Mouse (Mus musculus): Measurements from ENCODE around the gene Dnhd1. TPM values are rescaled to one million over a fixed set of nuclear protein-coding genes. Genes with fewer than 3 reads are reported as not detected.
A peak's percentile ranks its signal among the peaks of the same experiment; 100 is the strongest.
"Not testable (repeated sequence)": the region's sequence is repeated elsewhere in the genome, so short reads cannot be mapped to it uniquely, and the experiment has no call there.

Dnhd1 gene
- polyA plus RNA-seq, 1 experiment: 2.7 TPM

DNA sequence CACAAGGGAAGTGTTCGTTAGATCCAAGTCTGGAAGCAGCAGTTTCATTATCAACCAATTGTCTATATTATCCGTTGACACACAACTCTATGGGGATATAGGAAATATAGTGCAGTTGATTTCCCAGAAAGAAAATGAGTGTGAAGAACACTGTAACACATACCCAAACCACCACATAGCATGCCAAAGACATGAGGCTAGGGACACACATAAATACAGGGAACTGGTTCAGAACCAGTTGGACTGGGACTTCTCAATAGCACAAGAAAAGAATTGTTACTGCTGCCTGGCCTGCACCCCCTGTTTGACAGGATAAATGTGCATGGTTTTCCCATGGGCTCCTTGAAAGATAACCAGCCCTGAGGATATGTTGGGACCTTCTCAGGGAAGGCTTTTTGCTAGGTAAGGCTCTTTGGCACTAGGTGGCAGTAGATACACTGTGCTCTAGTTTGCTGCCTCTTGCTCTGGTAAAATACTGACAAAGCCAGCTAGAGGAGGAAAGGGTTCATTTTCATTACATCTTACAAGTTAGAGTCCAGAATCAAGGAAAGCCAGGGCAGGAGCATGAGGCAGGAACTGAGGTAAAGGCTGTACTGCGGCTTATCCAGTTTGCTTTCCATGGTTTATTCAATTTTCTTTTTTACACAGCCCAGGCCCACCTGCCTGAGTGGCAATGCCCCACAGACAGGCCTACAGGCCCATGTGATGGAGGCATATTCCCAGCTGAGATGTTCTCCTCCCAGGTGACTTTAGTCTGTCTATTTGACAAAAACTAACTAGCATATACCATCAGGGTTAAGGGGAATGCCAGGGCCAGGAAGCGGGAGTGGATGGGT is 75.7 kb downstream of the Dnhd1 start:
- Histone ChIP-seq H3K27me3 (ENCODE audit: control insufficient read depth, insufficient read depth, low read length) (no peaks in the 10 kb centered on the region), H3K4me1 (replicated peaks; ENCODE audit: control insufficient read depth, insufficient read depth, low read length) (no peaks in the 10 kb centered on the region), H3K36me3 (ENCODE audit: control insufficient read depth, insufficient read depth, low read length) (peaks cover 9% of the 10 kb centered on the region), H3K27ac (ENCODE audit: control insufficient read depth, insufficient read depth, low read length) (no peak overlapping the region), H3K4me3 (ENCODE audit: control insufficient read depth, insufficient read depth, low read length) (no peak overlapping the region)
- no peak for TF ChIP-seq POLR2A (IDR thresholded peaks at IDR 0.05; ENCODE audit: control insufficient read depth, extremely low read depth, insufficient read depth, low read length, poor library complexity)
- TF ChIP-seq CTCF (IDR thresholded peaks at IDR 0.05; ENCODE audit: borderline replicate concordance, control insufficient read depth, extremely low read depth, insufficient read depth, low read length, poor library complexity): no peak
- WGBS: 87% methylated on average over 4 of the region's 4 CpGs
- peak; percentile 40 for DNase-seq

DNA sequence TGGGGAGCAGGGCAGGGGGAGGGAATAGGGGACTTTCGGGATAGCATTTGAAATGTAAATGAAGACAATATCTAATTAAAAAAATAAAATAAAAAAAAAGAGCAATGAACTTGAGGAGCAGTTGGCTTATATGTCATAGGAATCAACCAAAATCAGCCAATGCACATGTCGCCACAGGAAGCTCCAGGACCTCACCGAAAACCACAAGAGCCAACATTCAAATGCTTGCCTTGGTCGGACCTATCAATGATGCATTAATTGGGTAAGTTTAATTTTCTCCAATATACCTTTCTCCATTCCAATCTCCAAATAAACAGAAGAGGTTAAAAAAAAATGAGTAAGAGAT is 76.3 kb downstream of the Dnhd1 start:
- Histone ChIP-seq H3K27me3 (ENCODE audit: control insufficient read depth, insufficient read depth, low read length) (no peaks in the 10 kb centered on the region), H3K4me3 (ENCODE audit: control insufficient read depth, insufficient read depth, low read length) (no peak overlapping the region), H3K27ac (ENCODE audit: control insufficient read depth, insufficient read depth, low read length) (no peak overlapping the region), H3K36me3 (ENCODE audit: control insufficient read depth, insufficient read depth, low read length) (peaks cover 15% of the 10 kb centered on the region), H3K4me1 (replicated peaks; ENCODE audit: control insufficient read depth, insufficient read depth, low read length) (no peaks in the 10 kb centered on the region)
- TF ChIP-seq CTCF (IDR thresholded peaks at IDR 0.05; ENCODE audit: borderline replicate concordance, control insufficient read depth, extremely low read depth, insufficient read depth, low read length, poor library complexity) (no peak), POLR2A (IDR thresholded peaks at IDR 0.05; ENCODE audit: control insufficient read depth, extremely low read depth, insufficient read depth, low read length, poor library complexity) (no peak)
- WGBS: 68% methylated on average over 4 of the region's 4 CpGs
- DNase-seq: no peak

DNA sequence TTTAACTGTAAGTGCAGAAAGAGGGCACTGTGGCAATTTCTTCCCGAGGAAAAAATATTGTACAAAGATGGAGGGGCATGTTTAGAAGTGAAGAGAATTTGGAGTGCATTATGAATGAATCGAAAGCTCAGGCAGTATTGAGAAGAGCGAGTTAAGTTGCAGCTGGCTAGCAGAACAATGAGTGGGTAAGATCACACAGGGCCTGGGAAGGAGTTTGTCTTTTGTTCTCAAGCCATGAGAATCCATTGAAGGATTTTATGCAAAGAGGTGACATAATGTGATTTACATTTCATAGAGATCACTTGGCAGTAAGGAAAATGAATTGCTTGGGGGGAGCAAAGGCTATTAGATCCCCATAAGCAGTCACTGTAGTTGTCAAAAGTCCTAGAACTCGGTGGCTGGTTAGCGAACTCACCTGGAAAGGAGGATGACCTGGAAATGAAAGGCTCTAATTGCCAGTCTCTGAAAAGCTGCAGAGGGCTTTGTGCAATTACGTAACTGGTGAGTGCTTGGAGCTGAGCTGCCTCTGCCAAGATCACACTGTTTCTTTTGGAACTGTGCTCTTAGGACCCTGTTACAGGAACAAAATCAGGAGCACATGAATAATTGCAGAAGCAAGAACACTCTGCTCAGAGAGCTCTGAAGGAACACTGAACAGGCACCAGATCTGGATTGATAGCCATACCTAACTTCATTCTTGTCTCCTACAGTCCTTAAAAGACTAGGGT is 78.2 kb downstream of the Dnhd1 start:
- no peak for DNase-seq
- WGBS: 77% methylated on average over 6 of the region's 6 CpGs
- no peaks in the 10 kb centered on the region for H3K27me3 ChIP-seq (ENCODE audit: control insufficient read depth, insufficient read depth, low read length)
- H3K36me3 ChIP-seq (ENCODE audit: control insufficient read depth, insufficient read depth, low read length): peaks cover 34% of the 10 kb centered on the region
- H3K27ac ChIP-seq (ENCODE audit: control insufficient read depth, insufficient read depth, low read length): no peak overlapping the region
- no peak for TF ChIP-seq CTCF (IDR thresholded peaks at IDR 0.05; ENCODE audit: borderline replicate concordance, control insufficient read depth, extremely low read depth, insufficient read depth, low read length, poor library complexity)
- TF ChIP-seq POLR2A (IDR thresholded peaks at IDR 0.05; ENCODE audit: control insufficient read depth, extremely low read depth, insufficient read depth, low read length, poor library complexity): no peak
- H3K4me1 ChIP-seq (replicated peaks; ENCODE audit: control insufficient read depth, insufficient read depth, low read length): no peaks in the 10 kb centered on the region
- no peak overlapping the region for H3K4me3 ChIP-seq (ENCODE audit: control insufficient read depth, insufficient read depth, low read length)

DNA sequence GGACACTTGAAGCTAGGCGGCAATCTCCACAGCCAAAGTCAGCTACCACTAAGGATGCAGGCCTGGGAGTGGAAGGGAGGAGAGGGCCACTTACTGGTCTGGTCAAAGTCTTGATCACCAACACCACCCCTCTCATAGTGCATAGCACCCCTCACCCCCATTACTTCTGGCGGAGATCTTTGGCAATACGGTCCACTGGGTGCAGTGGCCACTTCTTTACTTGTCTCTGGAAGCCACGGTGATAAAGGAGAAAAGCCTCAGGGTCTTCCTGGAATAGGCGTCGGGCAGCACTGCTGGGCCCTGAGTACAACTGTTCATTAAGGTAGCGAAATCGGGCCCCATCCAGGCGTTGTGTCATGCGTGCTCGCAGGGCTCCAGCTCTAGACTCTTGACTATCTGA is 83.2 kb downstream of the Dnhd1 start:
- WGBS: 99% methylated on average over 11 of the region's 11 CpGs
- Histone ChIP-seq H3K27me3 (ENCODE audit: control insufficient read depth, insufficient read depth, low read length) (no peaks in the 10 kb centered on the region), H3K4me1 (replicated peaks; ENCODE audit: control insufficient read depth, insufficient read depth, low read length) (0 out of 2 replicates have a peak, but pooled peaks cover 4% of the 10 kb centered on the region), H3K27ac (ENCODE audit: control insufficient read depth, insufficient read depth, low read length) (no peak overlapping the region), H3K36me3 (ENCODE audit: control insufficient read depth, insufficient read depth, low read length) (peaks cover 39% of the 10 kb centered on the region), H3K4me3 (ENCODE audit: control insufficient read depth, insufficient read depth, low read length) (no peak overlapping the region)
- TF ChIP-seq CTCF (IDR thresholded peaks at IDR 0.05; ENCODE audit: borderline replicate concordance, control insufficient read depth, extremely low read depth, insufficient read depth, low read length, poor library complexity): no peak
- no peak for TF ChIP-seq POLR2A (IDR thresholded peaks at IDR 0.05; ENCODE audit: control insufficient read depth, extremely low read depth, insufficient read depth, low read length, poor library complexity)
- DNase-seq: no peak

DNA sequence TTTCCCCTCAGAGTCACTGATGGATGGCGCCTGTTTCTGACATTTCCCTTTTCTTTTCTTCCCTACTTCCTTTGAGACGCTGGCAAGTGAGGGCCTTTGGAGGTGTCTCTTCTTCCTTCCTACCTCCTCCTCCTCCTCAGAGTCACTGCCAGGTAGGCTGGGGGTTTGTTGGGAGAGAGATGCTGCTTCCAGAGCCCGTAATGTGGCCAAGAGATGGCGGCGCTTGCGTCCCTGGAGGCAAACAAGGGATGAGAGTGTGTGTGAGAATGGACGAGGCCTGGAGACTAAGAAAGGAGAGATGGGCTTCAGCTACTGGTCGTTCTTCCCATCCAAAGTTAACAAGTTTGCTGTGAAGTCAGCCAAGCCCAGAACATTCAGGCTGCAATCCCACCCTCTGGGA is 84.2 kb downstream of the Dnhd1 start:
- WGBS: 92% methylated on average over 8 of the region's 8 CpGs
- Histone ChIP-seq H3K27ac (ENCODE audit: control insufficient read depth, insufficient read depth, low read length) (no peak overlapping the region), H3K4me1 (replicated peaks; ENCODE audit: control insufficient read depth, insufficient read depth, low read length) (0 out of 2 replicates have a peak, but pooled peaks cover 6% of the 10 kb centered on the region), H3K4me3 (ENCODE audit: control insufficient read depth, insufficient read depth, low read length) (no peak overlapping the region), H3K36me3 (ENCODE audit: control insufficient read depth, insufficient read depth, low read length) (peaks cover 39% of the 10 kb centered on the region), H3K27me3 (ENCODE audit: control insufficient read depth, insufficient read depth, low read length) (no peaks in the 10 kb centered on the region)
- DNase-seq: no peak
- TF ChIP-seq CTCF (IDR thresholded peaks at IDR 0.05; ENCODE audit: borderline replicate concordance, control insufficient read depth, extremely low read depth, insufficient read depth, low read length, poor library complexity): no peak
- no peak for TF ChIP-seq POLR2A (IDR thresholded peaks at IDR 0.05; ENCODE audit: control insufficient read depth, extremely low read depth, insufficient read depth, low read length, poor library complexity)

DNA sequence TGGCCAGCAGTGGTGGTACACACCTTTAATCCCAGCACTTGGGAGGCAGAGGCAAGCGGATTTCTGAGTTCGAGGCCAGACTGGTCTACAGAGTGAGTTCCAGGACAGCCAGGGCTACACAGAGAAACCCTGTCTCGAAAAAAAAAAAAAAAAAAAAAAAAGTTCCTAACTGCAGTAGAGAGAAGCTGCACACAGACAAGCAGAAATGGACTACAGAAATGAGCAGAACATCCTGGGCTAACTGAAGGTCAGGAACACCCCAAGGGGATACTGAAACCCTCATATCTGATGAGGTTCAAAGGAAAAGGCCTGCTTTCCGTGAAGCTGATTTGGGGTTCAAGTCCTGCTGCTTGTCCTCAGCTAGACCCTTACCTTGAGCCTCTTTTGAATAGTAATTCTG is 84.8 kb downstream of the Dnhd1 start:
- peaks cover 43% of the 10 kb centered on the region for H3K36me3 ChIP-seq (ENCODE audit: control insufficient read depth, insufficient read depth, low read length)
- H3K27me3 ChIP-seq (ENCODE audit: control insufficient read depth, insufficient read depth, low read length); H3K4me1 ChIP-seq (replicated peaks; ENCODE audit: control insufficient read depth, insufficient read depth, low read length); H3K27ac ChIP-seq (ENCODE audit: control insufficient read depth, insufficient read depth, low read length); H3K4me3 ChIP-seq (ENCODE audit: control insufficient read depth, insufficient read depth, low read length); DNase-seq: not testable (repeated sequence)
- 47% methylated on average over 4 of the region's 4 CpGs for WGBS

All from thymus, adult 2 months (tissue).